Mouse (Mus musculus) CH12.LX (cell line): ENCODE measurements at regions not wholly inside any gene's neighbourhood (a gene's known extent, or its start where the extent isn't known, plus 50 kb on each side); places are given as distances from the start of the nearest gene placed in this dataset.

Experiments used
- DNase-seq: peaks from one replicate; pipeline ENCODE4 v3.0.0-alpha.2; 2013; ENCODE audit errors: extremely low read depth
- H3K27ac ChIP-seq: 2 replicates; pipeline ENCODE4 v1.5.1; 2012; ENCODE audit warnings: low read depth, mild to moderate bottlenecking, control low read depth, moderate library complexity; ENCODE audit not compliant: insufficient read depth
- H3K27me3 ChIP-seq: replicated peaks from 2 replicates; pipeline ENCODE3; 2012; ENCODE audit warnings: inconsistent platforms
- H3K36me3 ChIP-seq, 2 experiments: replicated peaks in 1 of 2; 2 replicates each; pipeline versions ENCODE3 to v1.6.1; 2012; ENCODE audit warnings: inconsistent platforms in 1 of 2, low read length in 1 of 2, mild to moderate bottlenecking in 1 of 2, mixed read lengths in 1 of 2, moderate library complexity in 1 of 2; ENCODE audit not compliant: control insufficient read depth in 1 of 2, insufficient read depth in 1 of 2
- H3K4me1 ChIP-seq, 2 experiments: 2 replicates each; pipeline ENCODE4 v1.6.1; 2012; ENCODE audit warnings: inconsistent platforms in 1 of 2, moderate library complexity in 1 of 2; ENCODE audit not compliant: insufficient read depth in 2 of 2, control insufficient read depth in 1 of 2
- H3K4me2 ChIP-seq: 2 replicates; pipeline ENCODE4 v1.6.1; 2012; ENCODE audit warnings: low read depth, mild to moderate bottlenecking, control low read depth; ENCODE audit not compliant: poor library complexity, insufficient read depth, severe bottlenecking
- H3K4me3 ChIP-seq, 3 experiments: fragments of 150-350 bp in 1 of 3; sonication (generic) in 1 of 3; replicated peaks in 1 of 3; 2 replicates each; pipeline versions ENCODE3 to v1.5.1; 2011 to 2012; ENCODE audit warnings: low read depth in 2 of 3, low read length in 2 of 3, mild to moderate bottlenecking in 2 of 3, moderate library complexity in 2 of 3, control low read depth in 1 of 3, improper control_type of control experiment in 1 of 3, inconsistent platforms in 1 of 3, mixed read lengths in 1 of 3; ENCODE audit not compliant: poor library complexity in 1 of 3
- H3K79me2 ChIP-seq: replicated peaks from 2 replicates; pipeline ENCODE4 v1.6.1; 2012; ENCODE audit warnings: mild to moderate bottlenecking, moderate library complexity; ENCODE audit not compliant: control insufficient read depth, poor library complexity, insufficient read depth, severe bottlenecking; ENCODE audit errors: extremely low read depth
- H3K9ac ChIP-seq: 2 replicates; pipeline ENCODE4 v1.6.1; 2012; ENCODE audit warnings: low read depth, mild to moderate bottlenecking, control low read depth, moderate library complexity; ENCODE audit not compliant: insufficient read depth
- H3K9me3 ChIP-seq: replicated peaks from 2 replicates; pipeline ENCODE3; 2012; ENCODE audit warnings: low read length, inconsistent platforms, mixed read lengths
- CHD1 ChIP-seq: IDR thresholded peaks from 2 replicates; pipeline ENCODE4 v1.6.1; 2012; ENCODE audit warnings: low read depth, low read length, improper control_type of control experiment, inconsistent platforms
- ETS1 ChIP-seq: conservative IDR thresholded peaks from 2 replicates; pipeline ENCODE4 v1.6.1; 2012; ENCODE audit warnings: low read depth, mild to moderate bottlenecking, inconsistent platforms, low read length, improper control_type of control experiment, moderate library complexity
- KAT2A ChIP-seq: IDR thresholded peaks from 2 replicates; pipeline ENCODE4 v1.6.1; 2012; ENCODE audit warnings: low read length, improper control_type of control experiment, inconsistent platforms; ENCODE audit not compliant: insufficient replicate concordance
- MAFK ChIP-seq: IDR thresholded peaks from 2 replicates; pipeline ENCODE4 v1.6.1; 2011; ENCODE audit warnings: low read length, improper control_type of control experiment; ENCODE audit not compliant: insufficient replicate concordance
- MAX ChIP-seq: IDR thresholded peaks from 2 replicates; pipeline ENCODE4 v1.6.1; 2011; ENCODE audit warnings: low read length, improper control_type of control experiment
- MAZ ChIP-seq: IDR thresholded peaks from 2 replicates; pipeline ENCODE4 v1.6.1; 2012; ENCODE audit warnings: low read depth, mild to moderate bottlenecking, inconsistent platforms, low read length, improper control_type of control experiment, moderate library complexity
- MYC ChIP-seq: IDR thresholded peaks from 2 replicates; pipeline ENCODE4 v1.6.1; 2011; ENCODE audit warnings: low read depth, mild to moderate bottlenecking, improper control_type of control experiment, low read length
- NRF1 ChIP-seq: IDR thresholded peaks from 2 replicates; pipeline ENCODE4 v1.6.1; 2014; ENCODE audit warnings: low read depth, mild to moderate bottlenecking, inconsistent platforms, low read length, improper control_type of control experiment, moderate library complexity
- POLR2A ChIP-seq: IDR thresholded peaks from 2 replicates; pipeline ENCODE4 v1.6.1; 2011; ENCODE audit warnings: low read depth, mild to moderate bottlenecking, improper control_type of control experiment, low read length
- POLR2AphosphoS2 ChIP-seq: IDR thresholded peaks from 2 replicates; pipeline ENCODE4 v1.6.1; 2011; ENCODE audit warnings: low read depth, low read length, improper control_type of control experiment
- RCOR1 ChIP-seq: conservative IDR thresholded peaks from 2 replicates; pipeline ENCODE4 v1.6.1; 2012; ENCODE audit warnings: low read depth, mild to moderate bottlenecking, inconsistent platforms, low read length, improper control_type of control experiment
- SIN3A ChIP-seq: IDR thresholded peaks from 2 replicates; pipeline ENCODE4 v1.6.1; 2012; ENCODE audit warnings: low read length, improper control_type of control experiment, inconsistent platforms
- SMC3 ChIP-seq: IDR thresholded peaks from 2 replicates; pipeline ENCODE4 v1.6.1; 2011; ENCODE audit warnings: low read depth, low read length, improper control_type of control experiment
- USF1 ChIP-seq: IDR thresholded peaks from 2 replicates; pipeline ENCODE4 v1.6.1; 2014; ENCODE audit warnings: low read depth, mild to moderate bottlenecking, inconsistent platforms, low read length, improper control_type of control experiment
- USF2 ChIP-seq: conservative IDR thresholded peaks from 2 replicates; pipeline ENCODE4 v1.6.1; 2011; ENCODE audit warnings: low read depth, low read length, improper control_type of control experiment
- ZC3H11A ChIP-seq: IDR thresholded peaks from 2 replicates; pipeline ENCODE4 v1.6.1; 2012; ENCODE audit warnings: low read depth, mild to moderate bottlenecking, inconsistent platforms, low read length, improper control_type of control experiment
- ZMIZ1 ChIP-seq: IDR thresholded peaks from 2 replicates; pipeline ENCODE4 v1.6.1; 2012; ENCODE audit warnings: low read depth, mild to moderate bottlenecking, inconsistent platforms, low read length, improper control_type of control experiment
- dilution Hi-C: fragments of 300-500 bp; cut with MboI; formaldehyde crosslinking; loops from 2 replicates; pipeline ENCODE4 v1.14.3; 2020; ENCODE audit warnings: low sequenced_read_pairs; ENCODE audit not compliant: extremely low pct_unique_long_range_greater_than_20kb, extremely low pct_ligation_motif_present
- in situ Hi-C: fragments of 300-500 bp; cut with MboI; formaldehyde crosslinking; loops from 3 replicates; pipeline ENCODE4 v1.14.3; 2019; ENCODE audit warnings: low sequenced_read_pairs, low pct_ligation_motif_present, low pct_unique_long_range_greater_than_20kb, mixed read lengths

DNA sequence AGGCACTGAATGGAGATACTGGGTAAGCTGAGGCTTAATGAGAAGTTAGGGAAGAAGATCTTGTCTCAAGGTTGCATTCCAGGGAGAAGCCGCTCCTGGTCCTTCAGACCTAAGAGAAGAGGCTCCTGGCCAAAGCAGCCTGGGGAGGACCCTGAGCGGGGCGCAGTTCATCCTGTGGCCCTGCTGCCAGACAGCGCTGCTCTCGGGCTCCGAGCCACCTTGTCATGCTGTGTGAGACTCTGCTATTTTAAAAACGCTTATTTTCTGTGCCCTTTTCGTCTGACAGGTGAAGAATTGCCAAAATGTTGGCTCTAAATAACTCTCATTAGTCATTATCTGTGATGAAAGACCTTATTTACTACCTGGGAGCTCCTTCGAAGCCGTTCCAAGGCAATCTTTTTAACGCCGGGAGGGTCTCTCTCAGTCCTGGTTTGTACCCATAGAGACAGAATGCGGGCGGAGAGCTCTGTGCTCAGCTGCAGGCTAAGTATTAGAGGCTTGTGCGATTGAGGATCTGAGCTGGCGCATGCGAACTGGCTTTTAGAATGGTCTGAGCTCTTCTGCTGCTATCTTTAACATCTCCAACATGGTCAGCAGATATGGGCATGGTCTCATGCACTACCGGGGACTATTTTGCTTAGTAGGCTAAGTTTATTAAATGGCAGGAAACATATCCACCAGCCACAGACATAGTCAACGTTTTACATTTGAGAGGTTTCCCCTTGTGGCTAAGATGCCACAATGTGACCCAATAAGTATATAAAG, 68.8 kb upstream of the Gpr12 start:
- Histone ChIP-seq H3K36me3 (no peaks in the 10 kb centered on the region), H3K9ac (no peak overlapping the region), H3K79me2 (no peaks in the 10 kb centered on the region), H3K27me3 (no peaks in the 10 kb centered on the region), H3K27ac (no peak overlapping the region), H3K4me2 (no peak overlapping the region), H3K4me3 (no peak overlapping the region), H3K4me1 (peaks cover 5 to 36% of the 10 kb centered on the region in 2 experiments; a peak in 3 of 4 replicates), H3K9me3 (peaks cover 3% of the 10 kb centered on the region)
- in situ Hi-C loops: no loop called here
- dilution Hi-C loops: no loop called here
- no peak for DNase-seq
- no peak for TF ChIP-seq ZMIZ1
- TF ChIP-seq ETS1: no peak
- TF ChIP-seq MAX: no peak
- no peak for TF ChIP-seq NRF1
- no peak for TF ChIP-seq SMC3
- TF ChIP-seq RCOR1: no peak
- no peak for TF ChIP-seq USF2
- no peak for TF ChIP-seq ZC3H11A
- TF ChIP-seq POLR2AphosphoS2: no peak
- TF ChIP-seq MAFK: no peak
- TF ChIP-seq SIN3A: no peak

GRCm38 (mm10) chr5:146652874-146653273, 67.8 kb upstream of the Gpr12 start:
- TF ChIP-seq POLR2A: no peak
- TF ChIP-seq USF1: no peak
- TF ChIP-seq KAT2A: no peak
- no peak for TF ChIP-seq CHD1
- TF ChIP-seq SMC3: no peak
- no peak for TF ChIP-seq MYC
- no peak for TF ChIP-seq MAZ
- in situ Hi-C loops (no loop called here), dilution Hi-C loops (no loop called here)
- Histone ChIP-seq H3K4me3 (no peak overlapping the region), H3K9me3 (no peaks in the 10 kb centered on the region), H3K36me3 (no peaks in the 10 kb centered on the region), H3K27ac (no peak overlapping the region), H3K79me2 (no peaks in the 10 kb centered on the region), H3K9ac (no peak overlapping the region), H3K4me1 (peaks cover 10 to 42% of the 10 kb centered on the region in 2 experiments), H3K27me3 (no peaks in the 10 kb centered on the region), H3K4me2 (no peak overlapping the region)
- DNase-seq: no peak
